8 mouse cellular contexts compared by ENCODE assay signal in the genomic region with DNA sequence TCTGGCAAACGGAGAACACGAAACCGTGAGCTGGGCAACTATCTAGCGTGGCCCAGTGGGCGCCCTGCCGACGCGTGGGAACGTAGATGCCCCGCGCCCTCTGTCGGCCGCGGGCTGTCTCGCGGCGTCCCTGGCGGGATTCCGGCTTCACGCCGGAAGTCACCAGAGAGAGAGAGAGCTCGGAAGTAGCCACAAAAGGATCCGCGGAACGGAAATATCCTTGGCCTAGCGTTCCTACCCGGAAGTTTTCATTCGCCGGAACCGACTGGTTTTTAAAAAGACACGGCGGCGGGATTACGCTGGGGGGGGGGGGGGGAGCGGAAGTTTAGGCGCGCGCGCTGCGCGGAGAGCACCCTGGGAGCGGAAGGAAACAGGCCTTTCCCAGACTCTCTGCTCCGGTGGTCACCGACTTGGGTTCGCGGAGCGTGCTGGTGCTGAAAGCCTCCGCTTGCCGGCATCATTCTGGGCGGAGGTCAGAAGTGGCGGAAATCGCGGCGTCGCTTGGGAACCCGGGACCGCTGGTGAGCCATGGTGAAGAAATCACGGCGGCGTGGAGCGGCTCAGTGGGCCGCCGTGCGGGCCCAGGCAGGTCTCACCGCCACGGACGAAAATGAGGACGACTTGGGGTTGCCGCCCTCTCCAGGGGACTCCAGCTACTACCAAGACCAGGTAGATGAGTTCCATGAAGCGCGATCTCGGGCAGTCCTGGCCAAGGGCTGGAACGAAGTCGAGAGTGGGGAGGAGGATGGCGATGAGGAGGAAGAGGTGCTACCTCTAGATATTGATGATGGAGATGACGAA. TPM values are rescaled to one million over a fixed set of nuclear protein-coding genes. Genes with fewer than 3 reads are reported as not detected.
A peak's percentile ranks its signal among the peaks of the same experiment; 100 is the strongest.
DNase-seq lines count a peak whose midpoint lies in the region; ATAC-seq and TF ChIP-seq lines count a peak whose summit lies in the region.

Gene Utp3 (plus strand): TSS at position 377 of the 801 bp plus-strand sequence.

- peak; percentile 99 for DNase-seq in CD4-positive helper T cell, adult 2 months (ENCODE audit: low read depth, low spot score)
- DNase-seq in brain, embryonic 18.5 days (ENCODE audit: low read depth, low spot score): peak; percentile 97
- peak; percentile 95 for DNase-seq in kidney, postnatal 0 days (ENCODE audit: low spot score)
- DNase-seq in liver, embryonic 11.5 days (ENCODE audit: low spot score): peak; percentile 95
- DNase-seq in naive thymus-derived CD4-positive, alpha-beta T cell, adult 2 months (ENCODE audit: low read depth): peak; percentile 100

- peak; percentile 100 for ATAC-seq in erythroid progenitor cell, adult 5-6 weeks (replicated peaks; ENCODE audit: low FRiP score, poor library complexity, severe bottlenecking)
- ATAC-seq in heart, embryonic 12.5 days (ENCODE audit: insufficient number of reproducible peaks, low FRiP score): peak; percentile 94
- ATAC-seq in kidney, postnatal 0 days (replicated peaks; ENCODE audit: low FRiP score, low read depth): peak; percentile 96
- peak; percentile 94 for ATAC-seq in liver, embryonic 11.5 days (replicated peaks; ENCODE audit: low FRiP score)
- ATAC-seq in stomach, embryonic 14.5 days (ENCODE audit: insufficient number of reproducible peaks, insufficient read depth, low FRiP score, low read depth): peak; percentile 95

- TF ChIP-seq CTCF in kidney, postnatal 0 days (IDR thresholded peaks at IDR 0.05; ENCODE audit: low read depth): peak; percentile 86

- H3K4me1 ChIP-seq in heart, embryonic 12.5 days (replicated peaks): peaks cover 17% of the 10 kb centered on the region
- peaks cover 9% of the 10 kb centered on the region for H3K4me1 ChIP-seq in kidney, postnatal 0 days (replicated peaks; ENCODE audit: insufficient read depth, low read length)
- H3K4me1 ChIP-seq in liver, embryonic 11.5 days (replicated peaks; ENCODE audit: control insufficient read depth, insufficient read depth, low read length): peaks cover 14% of the 10 kb centered on the region
- peaks cover 14% of the 10 kb centered on the region for H3K4me1 ChIP-seq in stomach, embryonic 14.5 days (ENCODE audit: control insufficient read depth, insufficient read depth, low read length)

- H3K9ac ChIP-seq in heart, embryonic 12.5 days: peak within 1 kb of the TSS; percentile 94
- peak within 1 kb of the TSS; percentile 93 for H3K9ac ChIP-seq in kidney, postnatal 0 days (ENCODE audit: low read depth, low read length)
- H3K9ac ChIP-seq in liver, embryonic 11.5 days (ENCODE audit: low read depth, low read length): peak within 1 kb of the TSS; percentile 86
- H3K9ac ChIP-seq in stomach, embryonic 14.5 days (replicated peaks; ENCODE audit: low read depth, low read length): peak within 1 kb of the TSS; percentile 92

- no peaks in the 10 kb centered on the region; the same call in 1 of the 2 replicates for H3K36me3 ChIP-seq in heart, embryonic 12.5 days
- H3K36me3 ChIP-seq in kidney, postnatal 0 days (ENCODE audit: insufficient read depth, low read length): no peaks in the 10 kb centered on the region
- H3K36me3 ChIP-seq in liver, embryonic 11.5 days (ENCODE audit: control insufficient read depth, insufficient read depth, low read length): 0 out of 2 replicates have a peak, but pooled peaks cover 3% of the 10 kb centered on the region
- no peaks in the 10 kb centered on the region for H3K36me3 ChIP-seq in stomach, embryonic 14.5 days (ENCODE audit: control insufficient read depth, insufficient read depth, low read length)

- under 1% methylated on average over 76 of the region's 76 CpGs for WGBS in heart, embryonic 12.5 days
- 1% methylated on average over 75 of the region's 76 CpGs for WGBS in kidney, postnatal 0 days
- under 1% methylated on average over 72 of the region's 76 CpGs for WGBS in liver, embryonic 11.5 days
- under 1% methylated on average over 70 of the region's 76 CpGs for WGBS in stomach, embryonic 14.5 days

- no peaks in the 10 kb centered on the region for H3K9me3 ChIP-seq in heart, embryonic 12.5 days (replicated peaks)
- no peaks in the 10 kb centered on the region for H3K9me3 ChIP-seq in kidney, postnatal 0 days (replicated peaks; ENCODE audit: low read length)
- no peaks in the 10 kb centered on the region for H3K9me3 ChIP-seq in liver, embryonic 11.5 days (ENCODE audit: control insufficient read depth, low read length)
- H3K9me3 ChIP-seq in stomach, embryonic 14.5 days (ENCODE audit: control insufficient read depth, low read depth, low read length): no peaks in the 10 kb centered on the region

- no peaks in the 10 kb centered on the region for H3K27me3 ChIP-seq in heart, embryonic 12.5 days (replicated peaks)
- no peaks in the 10 kb centered on the region for H3K27me3 ChIP-seq in kidney, postnatal 0 days (ENCODE audit: insufficient read depth, low read length)
- H3K27me3 ChIP-seq in liver, embryonic 11.5 days (replicated peaks; ENCODE audit: control insufficient read depth, insufficient read depth, low read length): no peaks in the 10 kb centered on the region
- no peaks in the 10 kb centered on the region for H3K27me3 ChIP-seq in stomach, embryonic 14.5 days (ENCODE audit: control insufficient read depth, insufficient read depth, low read length)

- H3K4me2 ChIP-seq in heart, embryonic 12.5 days: peak within 1 kb of the TSS; percentile 97
- peak within 1 kb of the TSS; percentile 92 for H3K4me2 ChIP-seq in kidney, postnatal 0 days (ENCODE audit: low read length)
- H3K4me2 ChIP-seq in liver, embryonic 11.5 days: peak within 1 kb of the TSS; percentile 99
- H3K4me2 ChIP-seq in stomach, embryonic 14.5 days (replicated peaks; ENCODE audit: low read depth, low read length): peak within 1 kb of the TSS; percentile 78

- peak within 1 kb of the TSS; percentile 87 for H3K27ac ChIP-seq in heart, embryonic 12.5 days (ENCODE audit: poor library complexity, severe bottlenecking)
- H3K27ac ChIP-seq in kidney, postnatal 0 days: peak within 1 kb of the TSS; percentile 94
- H3K27ac ChIP-seq in liver, embryonic 11.5 days (ENCODE audit: low read depth, low read length): peak within 1 kb of the TSS; percentile 91
- peak within 1 kb of the TSS; percentile 92 for H3K27ac ChIP-seq in stomach, embryonic 14.5 days (ENCODE audit: low read length)

- H3K4me3 ChIP-seq in heart, embryonic 12.5 days: peak within 1 kb of the TSS; percentile 92
- peak within 1 kb of the TSS; percentile 86 for H3K4me3 ChIP-seq in kidney, postnatal 0 days (replicated peaks; ENCODE audit: low read depth, low read length)
- peak within 1 kb of the TSS; percentile 83 for H3K4me3 ChIP-seq in liver, embryonic 11.5 days (ENCODE audit: low read depth, low read length)
- H3K4me3 ChIP-seq in stomach, embryonic 14.5 days (ENCODE audit: low read depth, low read length): peak within 1 kb of the TSS; percentile 77

RNA-seq across cellular contexts. Expression of gene Utp3, which starts in this region (rescaled TPM):
- total RNA-seq in erythroid progenitor cell, adult 5-6 weeks (2015; ENCODE audit: low replicate concordance): 26.3 and 36.5 TPM in 2 replicates
- total RNA-seq in erythroid progenitor cell, adult 5-6 weeks (2017; ENCODE audit: low replicate concordance): 27.2 and 28.7 TPM in 2 replicates
- polyA plus RNA-seq in heart, embryonic 12.5 days (2016; fragmentation: Nextera tagmentation; extraction: Ambion mirVana): 47.4 and 49.1 TPM in 2 replicates
- polyA plus RNA-seq in kidney, postnatal 0 days (2015; fragmentation: Nextera tagmentation; extraction: Ambion mirVana): 53.4 and 58.9 TPM in 2 replicates
- polyA plus RNA-seq in liver, embryonic 11.5 days (2014; fragmentation: Nextera tagmentation; extraction: Ambion mirVana): 74.5 and 77.7 TPM in 2 replicates
- polyA plus RNA-seq in stomach, embryonic 14.5 days (2014; fragmentation: Nextera tagmentation; extraction: Ambion mirVana): 61.9 and 62.1 TPM in 2 replicates

Comparison
In these comparisons a context has a peak if more than half of its experiments do, and no peak if none do; other contexts are left out.
1. Peak in every context shown above with its lines: DNase-seq, ATAC-seq, H3K4me3 ChIP-seq and H3K27ac ChIP-seq.